Mouse (Mus musculus): Measurements from ENCODE around the gene Ssrp1. TPM values are rescaled to one million over a fixed set of nuclear protein-coding genes. Genes with fewer than 3 reads are reported as not detected.

Ssrp1 gene
- polyA plus RNA-seq, 1 experiment from 2014 or later, result 409 TPM

DNA sequence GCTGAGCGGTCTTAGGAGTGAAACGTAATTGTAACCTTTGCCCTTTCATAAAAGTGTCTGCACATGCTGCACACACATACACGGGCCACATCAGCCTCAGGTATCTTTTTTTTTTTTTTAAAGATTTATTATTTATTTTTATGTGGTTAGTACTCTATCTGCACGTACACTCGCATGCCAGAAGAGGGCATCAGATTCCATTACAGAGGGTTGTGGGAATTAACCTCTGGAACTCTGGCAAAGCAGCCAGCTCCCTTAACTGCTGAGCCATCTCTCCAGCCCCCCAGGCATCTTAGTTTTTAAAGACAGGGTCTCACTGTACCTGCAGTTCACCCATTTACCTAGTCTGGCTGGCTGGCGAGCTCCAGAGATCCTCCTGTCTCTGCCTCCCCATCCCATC, 22.6 kb downstream of the Ssrp1 start:
- no peak overlapping the region for H3K4me2 ChIP-seq (ENCODE audit: low read depth, severe bottlenecking)
- ATAC-seq (ENCODE audit: insufficient number of reproducible peaks, low FRiP score, low TSS enrichment, low read depth), result no peak
- no peak for DNase-seq (ENCODE audit: low spot score)
- peaks cover 18% of the 10 kb centered on the region for H3K36me3 ChIP-seq (ENCODE audit: control insufficient read depth, insufficient read depth, low read length)
- H3K4me1 ChIP-seq (ENCODE audit: control insufficient read depth, insufficient read depth, low read length), result no peaks in the 10 kb centered on the region
- no peak overlapping the region for H3K9ac ChIP-seq (ENCODE audit: low read length)
- H3K27me3 ChIP-seq (ENCODE audit: control insufficient read depth, insufficient read depth, low read length), result no peaks in the 10 kb centered on the region
- H3K27ac ChIP-seq (replicated peaks; ENCODE audit: low read depth, low read length), result no peak overlapping the region
- 89% methylated on average over 6 of the region's 6 CpGs for WGBS
- H3K4me3 ChIP-seq (ENCODE audit: low read depth, low read length), result no peak overlapping the region
- H3K9me3 ChIP-seq (ENCODE audit: control insufficient read depth, low read length), result no peaks in the 10 kb centered on the region

GRCm38 (mm10) chr2:85060591-85061060, 23.6 kb downstream of the Ssrp1 start:
- Histone ChIP-seq H3K4me2 (ENCODE audit: low read depth, severe bottlenecking) (peak overlapping the region; percentile 36), H3K4me1 (ENCODE audit: control insufficient read depth, insufficient read depth, low read length) (no peaks in the 10 kb centered on the region), H3K36me3 (ENCODE audit: control insufficient read depth, insufficient read depth, low read length) (peaks cover 18% of the 10 kb centered on the region), H3K9ac (ENCODE audit: low read length) (peak overlapping the region; percentile 2; the same call in 1 of the 2 replicates), H3K27ac (replicated peaks; ENCODE audit: low read depth, low read length) (no peak overlapping the region; the same call in 1 of the 2 replicates), H3K27me3 (ENCODE audit: control insufficient read depth, insufficient read depth, low read length) (no peaks in the 10 kb centered on the region), H3K9me3 (ENCODE audit: control insufficient read depth, low read length) (no peaks in the 10 kb centered on the region), H3K4me3 (ENCODE audit: low read depth, low read length) (peak overlapping the region; percentile 19)
- DNase-seq (ENCODE audit: low spot score) (peak; percentile 69), ATAC-seq (ENCODE audit: insufficient number of reproducible peaks, low FRiP score, low TSS enrichment, low read depth) (peak; percentile 85)
- WGBS, result 3% methylated on average over 11 of the region's 11 CpGs

DNA sequence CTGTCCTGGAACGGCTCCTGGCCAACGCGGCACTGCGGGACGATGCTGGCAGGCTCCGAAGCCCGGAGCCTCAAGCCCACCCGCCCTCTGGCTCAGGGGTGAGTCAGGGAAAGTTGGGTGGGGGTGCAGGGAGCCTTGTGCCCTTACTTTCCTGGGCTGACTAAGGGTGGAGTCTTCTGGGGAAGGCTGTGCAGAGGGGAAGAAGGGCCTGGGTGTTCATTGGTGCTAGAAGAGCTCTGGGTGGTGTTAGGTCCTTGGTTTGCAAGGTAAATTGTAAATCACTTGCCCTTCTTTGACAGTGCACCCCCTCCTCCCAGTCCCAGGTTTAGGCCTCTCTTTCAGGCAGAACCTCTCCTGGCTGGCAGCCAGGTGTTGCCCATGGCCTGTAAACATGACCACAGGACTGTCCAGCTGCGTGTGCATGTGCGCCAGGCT, 24.1 kb downstream of the Ssrp1 start:
- H3K9ac ChIP-seq (ENCODE audit: low read length), result peak overlapping the region; percentile 2; the same call in 1 of the 2 replicates
- peak overlapping the region; percentile 19 for H3K4me3 ChIP-seq (ENCODE audit: low read depth, low read length)
- peaks cover 15% of the 10 kb centered on the region for H3K36me3 ChIP-seq (ENCODE audit: control insufficient read depth, insufficient read depth, low read length)
- no peak overlapping the region; the same call in 1 of the 2 replicates for H3K27ac ChIP-seq (replicated peaks; ENCODE audit: low read depth, low read length)
- H3K4me1 ChIP-seq (ENCODE audit: control insufficient read depth, insufficient read depth, low read length), result no peaks in the 10 kb centered on the region
- WGBS, result 16% methylated on average over 10 of the region's 10 CpGs
- H3K9me3 ChIP-seq (ENCODE audit: control insufficient read depth, low read length), result no peaks in the 10 kb centered on the region
- peak overlapping the region; percentile 36 for H3K4me2 ChIP-seq (ENCODE audit: low read depth, severe bottlenecking)
- peak; percentile 31 for DNase-seq (ENCODE audit: low spot score)
- no peaks in the 10 kb centered on the region for H3K27me3 ChIP-seq (ENCODE audit: control insufficient read depth, insufficient read depth, low read length)
- ATAC-seq (ENCODE audit: insufficient number of reproducible peaks, low FRiP score, low TSS enrichment, low read depth), result peak; percentile 64; the same call in 1 of the 2 replicates

GRCm38 (mm10) chr2:85065141-85065875, 28.3 kb downstream of the Ssrp1 start:
- Histone ChIP-seq H3K9me3 (ENCODE audit: control insufficient read depth, low read length) (no peaks in the 10 kb centered on the region), H3K27me3 (ENCODE audit: control insufficient read depth, insufficient read depth, low read length) (no peaks in the 10 kb centered on the region), H3K27ac (replicated peaks; ENCODE audit: low read depth, low read length) (no peak overlapping the region), H3K4me1 (ENCODE audit: control insufficient read depth, insufficient read depth, low read length) (no peaks in the 10 kb centered on the region), H3K4me2 (ENCODE audit: low read depth, severe bottlenecking) (no peak overlapping the region), H3K4me3 (ENCODE audit: low read depth, low read length) (no peak overlapping the region), H3K36me3 (ENCODE audit: control insufficient read depth, insufficient read depth, low read length) (peaks cover 2% of the 10 kb centered on the region; the same call in 1 of the 2 replicates), H3K9ac (ENCODE audit: low read length) (no peak overlapping the region)
- ATAC-seq (ENCODE audit: insufficient number of reproducible peaks, low FRiP score, low TSS enrichment, low read depth) (no peak), DNase-seq (ENCODE audit: low spot score) (no peak)
- 68% methylated on average over 12 of the region's 12 CpGs for WGBS

- Histone ChIP-seq H3K4me1 (ENCODE audit: control insufficient read depth, insufficient read depth, low read length) (no peaks in the 10 kb centered on the region), H3K9me3 (ENCODE audit: control insufficient read depth, low read length) (no peaks in the 10 kb centered on the region), H3K9ac (ENCODE audit: low read length) (no peak overlapping the region), H3K27me3 (ENCODE audit: control insufficient read depth, insufficient read depth, low read length) (no peaks in the 10 kb centered on the region), H3K4me2 (ENCODE audit: low read depth, severe bottlenecking) (no peak overlapping the region), H3K36me3 (ENCODE audit: control insufficient read depth, insufficient read depth, low read length) (peaks cover 2% of the 10 kb centered on the region; the same call in 1 of the 2 replicates), H3K27ac (replicated peaks; ENCODE audit: low read depth, low read length) (no peak overlapping the region), H3K4me3 (ENCODE audit: low read depth, low read length) (no peak overlapping the region)
- 95% methylated on average over 5 of the region's 5 CpGs for WGBS
- ATAC-seq (ENCODE audit: insufficient number of reproducible peaks, low FRiP score, low TSS enrichment, low read depth), result no peak
- DNase-seq (ENCODE audit: low spot score), result no peak
Observed at GRCm38 (mm10) chr2:85066937-85067336, 29.9 kb downstream of the Ssrp1 start.

DNA sequence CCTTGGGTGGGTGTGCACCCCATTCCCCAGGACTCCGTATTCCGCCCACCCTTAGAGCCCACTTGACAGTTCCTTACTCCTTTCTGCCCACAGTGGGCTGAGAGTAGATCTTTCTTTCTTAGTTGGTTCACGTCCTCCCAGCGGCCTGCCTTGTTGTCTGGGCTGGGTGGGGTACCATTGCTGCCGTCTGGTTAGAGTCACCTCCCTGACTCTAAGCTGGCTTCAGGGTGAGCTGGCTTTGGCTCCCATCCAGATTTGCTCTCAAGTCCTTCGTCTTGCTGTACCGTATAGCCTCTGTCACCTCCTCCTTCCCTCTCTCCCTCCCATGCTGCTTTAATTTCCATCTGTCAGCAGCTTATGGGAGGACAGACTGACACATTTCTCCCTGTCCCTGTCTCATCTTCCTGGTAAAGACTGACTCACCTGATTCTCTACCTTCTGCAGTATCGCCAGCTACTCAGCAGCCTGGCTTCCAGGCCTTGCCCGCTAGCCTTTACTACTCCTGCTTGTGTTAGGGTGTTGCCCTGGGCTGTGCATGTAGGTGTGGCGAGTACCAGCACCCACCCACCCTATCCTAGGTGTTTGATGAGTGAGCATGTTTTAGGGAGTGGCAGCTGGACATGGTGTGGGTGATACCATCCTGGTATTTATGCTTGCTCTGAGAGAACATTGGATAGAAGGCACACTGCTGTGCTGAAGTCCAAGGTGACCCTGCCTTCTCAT, 31.0 kb downstream of the Ssrp1 start:
- no peaks in the 10 kb centered on the region for H3K4me1 ChIP-seq (ENCODE audit: control insufficient read depth, insufficient read depth, low read length)
- ATAC-seq (ENCODE audit: insufficient number of reproducible peaks, low FRiP score, low TSS enrichment, low read depth) (no peak), DNase-seq (ENCODE audit: low spot score) (no peak)
- no peaks in the 10 kb centered on the region for H3K27me3 ChIP-seq (ENCODE audit: control insufficient read depth, insufficient read depth, low read length)
- H3K36me3 ChIP-seq (ENCODE audit: control insufficient read depth, insufficient read depth, low read length), result peaks cover 2% of the 10 kb centered on the region; the same call in 1 of the 2 replicates
- no peak overlapping the region for H3K4me2 ChIP-seq (ENCODE audit: low read depth, severe bottlenecking)
- WGBS, result 89% methylated on average over 10 of the region's 10 CpGs
- no peak overlapping the region for H3K4me3 ChIP-seq (ENCODE audit: low read depth, low read length)
- no peak overlapping the region for H3K27ac ChIP-seq (replicated peaks; ENCODE audit: low read depth, low read length)
- H3K9me3 ChIP-seq (ENCODE audit: control insufficient read depth, low read length), result no peaks in the 10 kb centered on the region
- H3K9ac ChIP-seq (ENCODE audit: low read length), result no peak overlapping the region

- no peaks in the 10 kb centered on the region for H3K27me3 ChIP-seq (ENCODE audit: control insufficient read depth, insufficient read depth, low read length)
- no peak for ATAC-seq (ENCODE audit: insufficient number of reproducible peaks, low FRiP score, low TSS enrichment, low read depth)
- 78% methylated on average over 2 of the region's 2 CpGs for WGBS
- DNase-seq (ENCODE audit: low spot score), result no peak
- no peak overlapping the region for H3K4me2 ChIP-seq (ENCODE audit: low read depth, severe bottlenecking)
- peaks cover 2% of the 10 kb centered on the region; the same call in 1 of the 2 replicates for H3K36me3 ChIP-seq (ENCODE audit: control insufficient read depth, insufficient read depth, low read length)
- H3K9ac ChIP-seq (ENCODE audit: low read length), result no peak overlapping the region
- H3K4me3 ChIP-seq (ENCODE audit: low read depth, low read length), result no peak overlapping the region
- no peak overlapping the region for H3K27ac ChIP-seq (replicated peaks; ENCODE audit: low read depth, low read length)
- no peaks in the 10 kb centered on the region for H3K9me3 ChIP-seq (ENCODE audit: control insufficient read depth, low read length)
- H3K4me1 ChIP-seq (ENCODE audit: control insufficient read depth, insufficient read depth, low read length), result no peaks in the 10 kb centered on the region
Observed at GRCm38 (mm10) chr2:85068626-85069025, 31.6 kb downstream of the Ssrp1 start.

DNA sequence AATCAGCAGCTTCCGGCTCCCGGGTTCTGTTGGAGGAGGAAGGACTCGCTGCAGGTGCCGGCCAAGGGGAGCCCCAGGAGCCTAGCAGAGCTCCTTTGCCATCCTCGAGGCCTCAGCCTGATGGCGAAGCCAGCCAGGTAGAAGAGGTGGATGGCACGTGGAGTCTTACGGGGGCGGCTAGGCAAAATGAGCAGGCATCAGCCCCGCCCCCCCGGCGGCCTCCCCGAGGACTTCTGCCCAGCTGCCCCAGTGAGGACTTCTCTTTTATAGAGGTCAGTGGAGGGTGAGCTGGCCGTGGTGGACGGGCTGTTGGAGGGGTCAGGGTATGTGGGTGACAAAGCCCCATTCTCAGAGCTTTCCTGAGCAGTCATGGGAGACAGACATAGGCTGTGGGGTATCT, 33.1 kb downstream of the Ssrp1 start:
- no peaks in the 10 kb centered on the region for H3K4me1 ChIP-seq (ENCODE audit: control insufficient read depth, insufficient read depth, low read length)
- H3K9ac ChIP-seq (ENCODE audit: low read length), result no peak overlapping the region
- H3K27ac ChIP-seq (replicated peaks; ENCODE audit: low read depth, low read length), result no peak overlapping the region
- 71% methylated on average over 15 of the region's 15 CpGs for WGBS
- H3K4me2 ChIP-seq (ENCODE audit: low read depth, severe bottlenecking), result no peak overlapping the region
- no peaks in the 10 kb centered on the region for H3K9me3 ChIP-seq (ENCODE audit: control insufficient read depth, low read length)
- ATAC-seq (ENCODE audit: insufficient number of reproducible peaks, low FRiP score, low TSS enrichment, low read depth), result no peak
- peaks cover 2% of the 10 kb centered on the region; the same call in 1 of the 2 replicates for H3K36me3 ChIP-seq (ENCODE audit: control insufficient read depth, insufficient read depth, low read length)
- no peaks in the 10 kb centered on the region for H3K27me3 ChIP-seq (ENCODE audit: control insufficient read depth, insufficient read depth, low read length)
- H3K4me3 ChIP-seq (ENCODE audit: low read depth, low read length), result no peak overlapping the region
- no peak for DNase-seq (ENCODE audit: low spot score)
